Mouse (Mus musculus): Measurements from ENCODE around the gene Dpp6. TPM values are rescaled to one million over a fixed set of nuclear protein-coding genes. Genes with fewer than 3 reads are reported as not detected.

The Dpp6 gene
- polyA plus RNA-seq, 1 experiment, result not detected

DNA sequence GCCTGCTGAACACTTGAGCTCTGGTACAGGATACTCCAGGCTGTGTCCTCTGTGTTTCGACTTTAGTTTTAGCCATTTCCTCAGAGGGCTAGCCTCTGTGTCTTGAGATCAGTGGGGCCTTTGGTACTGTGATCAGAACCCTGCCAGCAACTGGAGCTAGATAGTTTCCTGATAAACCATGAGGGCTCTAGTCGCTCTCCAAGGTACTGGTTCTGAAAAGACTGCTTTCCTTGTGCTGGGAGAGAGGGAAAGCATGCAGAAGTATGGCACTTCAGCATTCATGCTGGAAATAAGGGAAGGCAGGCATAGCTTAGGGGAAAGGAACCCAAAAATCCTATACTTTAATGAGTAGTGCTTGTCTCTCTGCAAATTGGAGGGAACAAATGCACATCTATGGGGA lies 548.9 kb downstream of the Dpp6 start:
- H3K27ac ChIP-seq (replicated peaks; ENCODE audit: low read depth, low read length), result no peak overlapping the region
- H3K4me1 ChIP-seq (ENCODE audit: control insufficient read depth, insufficient read depth, insufficient read length, low read length), result no peaks in the 10 kb centered on the region
- no peak overlapping the region for H3K4me3 ChIP-seq (ENCODE audit: insufficient read depth, low read depth, low read length)

DNA sequence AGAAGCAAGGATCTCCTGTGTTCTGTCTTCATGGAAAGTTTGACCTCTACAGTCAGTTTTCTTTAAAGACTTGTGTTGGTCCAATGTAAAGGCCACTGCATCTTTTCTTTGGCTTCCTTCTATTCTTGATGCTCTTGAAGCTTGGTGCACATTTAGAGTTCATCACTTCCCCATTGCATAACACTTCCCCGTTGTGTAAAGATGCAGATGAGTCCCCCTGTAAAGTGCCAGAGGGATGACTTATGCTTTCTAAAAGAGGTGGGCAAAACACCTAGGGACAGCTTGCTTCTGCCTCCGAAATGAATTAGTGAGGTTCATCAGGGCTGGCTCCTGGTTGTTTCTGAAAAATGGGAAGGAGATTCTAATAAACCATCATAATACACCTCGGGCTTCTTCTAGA lies 553.8 kb downstream of the Dpp6 start:
- Histone ChIP-seq H3K27ac (replicated peaks; ENCODE audit: low read depth, low read length) (no peak overlapping the region), H3K4me1 (ENCODE audit: control insufficient read depth, insufficient read depth, insufficient read length, low read length) (no peaks in the 10 kb centered on the region), H3K4me3 (ENCODE audit: insufficient read depth, low read depth, low read length) (no peak overlapping the region)

DNA sequence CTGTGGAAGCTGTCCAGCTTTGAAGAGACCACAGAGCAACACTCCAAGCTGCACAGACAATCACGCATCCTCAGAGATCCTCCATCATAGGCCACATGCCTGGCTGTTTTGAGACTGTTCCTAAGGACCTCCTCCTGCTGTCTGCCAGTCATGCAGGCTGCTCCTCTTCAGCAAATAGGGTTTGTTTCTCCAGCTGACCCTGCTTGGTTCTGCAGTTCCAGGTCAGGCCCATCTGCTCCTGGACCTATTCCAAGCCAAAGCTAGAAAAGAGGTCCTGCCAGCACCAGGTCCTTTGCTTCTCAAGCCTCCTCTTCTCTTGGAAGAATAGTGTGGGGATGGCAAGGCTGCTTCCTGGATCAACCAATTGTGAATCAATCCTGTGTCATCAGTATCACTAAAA lies 556.9 kb downstream of the Dpp6 start:
- Histone ChIP-seq H3K4me1 (ENCODE audit: control insufficient read depth, insufficient read depth, insufficient read length, low read length) (no peaks in the 10 kb centered on the region), H3K4me3 (ENCODE audit: insufficient read depth, low read depth, low read length) (no peak overlapping the region), H3K27ac (replicated peaks; ENCODE audit: low read depth, low read length) (no peak overlapping the region)

DNA sequence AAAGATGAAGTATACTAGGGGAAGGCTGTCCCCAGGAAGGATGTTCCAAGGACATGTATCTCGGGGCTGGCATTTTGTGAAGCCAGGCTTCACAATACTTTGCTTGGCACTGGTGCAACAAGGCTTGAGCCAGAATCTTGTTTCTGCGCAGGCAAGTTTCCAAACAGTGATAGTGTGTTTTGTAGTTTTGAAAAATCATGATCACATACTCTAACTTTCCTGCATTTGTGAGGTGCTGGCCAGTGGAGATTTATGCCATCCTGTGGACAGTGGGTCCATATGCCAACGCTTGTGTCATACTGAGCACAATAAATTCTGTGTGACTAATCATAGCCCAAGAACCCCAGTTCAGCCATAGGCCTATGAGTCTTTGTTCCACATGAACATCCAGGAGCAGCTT lies 558.8 kb downstream of the Dpp6 start:
- Histone ChIP-seq H3K27ac (replicated peaks; ENCODE audit: low read depth, low read length) (no peak overlapping the region), H3K4me3 (ENCODE audit: insufficient read depth, low read depth, low read length) (no peak overlapping the region), H3K4me1 (ENCODE audit: control insufficient read depth, insufficient read depth, insufficient read length, low read length) (no peaks in the 10 kb centered on the region)

DNA sequence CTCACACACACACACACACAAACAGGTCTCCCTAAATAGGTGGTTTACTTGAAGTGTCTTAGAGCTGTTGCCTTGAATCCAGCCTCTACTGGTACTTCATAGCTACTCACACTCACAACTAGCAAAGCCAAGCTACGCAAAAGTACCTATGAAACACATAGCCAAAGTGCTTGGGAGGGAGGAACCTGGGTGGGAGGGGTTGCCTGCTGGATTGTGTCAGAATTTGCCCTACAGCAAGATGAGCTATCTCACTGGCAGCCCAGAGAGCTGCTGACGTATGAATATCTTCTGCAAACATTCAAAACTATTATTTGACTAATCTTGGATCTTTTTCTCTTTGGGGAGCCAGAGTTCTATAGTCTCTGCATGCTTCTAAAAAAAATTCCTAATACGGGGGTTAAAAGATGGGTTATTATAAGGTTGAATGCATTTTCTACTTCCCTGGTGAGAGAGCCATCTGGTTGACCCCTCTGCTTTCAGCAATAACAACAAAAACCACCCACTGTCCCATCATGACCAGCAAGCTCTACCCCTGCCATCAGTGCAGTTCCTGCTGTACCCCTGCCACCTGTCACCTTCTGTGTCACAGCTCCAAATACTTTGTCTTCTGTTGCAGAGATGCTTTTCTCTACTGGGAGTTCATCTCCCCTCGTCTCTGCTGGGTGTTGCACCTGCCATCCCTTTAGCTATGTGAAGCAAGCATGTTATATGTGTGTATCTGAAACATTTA lies 563.8 kb downstream of the Dpp6 start:
- no peaks in the 10 kb centered on the region for H3K4me1 ChIP-seq (ENCODE audit: control insufficient read depth, insufficient read depth, insufficient read length, low read length)
- no peak overlapping the region for H3K4me3 ChIP-seq (ENCODE audit: insufficient read depth, low read depth, low read length)
- H3K27ac ChIP-seq (replicated peaks; ENCODE audit: low read depth, low read length), result no peak overlapping the region

DNA sequence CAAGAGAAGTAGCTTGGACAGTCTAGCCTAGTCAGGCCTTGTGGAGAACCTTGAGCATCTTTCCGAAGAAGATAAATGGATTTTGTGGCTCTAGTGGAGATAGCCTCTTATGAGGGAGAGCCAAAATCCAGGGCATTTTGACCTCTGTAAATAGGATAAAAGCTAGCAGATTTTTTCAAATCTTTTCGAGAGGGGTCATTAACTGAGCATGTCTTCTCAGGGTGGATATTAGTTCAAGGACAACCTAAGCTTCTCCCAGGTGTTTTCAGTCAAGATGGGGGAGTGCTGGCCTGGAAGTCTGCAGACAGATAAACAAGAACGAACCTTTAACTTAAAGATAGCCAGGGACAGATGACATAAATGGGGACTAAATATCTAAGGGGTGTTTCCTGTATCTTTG lies 581.4 kb downstream of the Dpp6 start:
- no peaks in the 10 kb centered on the region for H3K4me1 ChIP-seq (ENCODE audit: control insufficient read depth, insufficient read depth, insufficient read length, low read length)
- H3K27ac ChIP-seq (replicated peaks; ENCODE audit: low read depth, low read length), result no peak overlapping the region
- H3K4me3 ChIP-seq (ENCODE audit: insufficient read depth, low read depth, low read length), result no peak overlapping the region

DNA sequence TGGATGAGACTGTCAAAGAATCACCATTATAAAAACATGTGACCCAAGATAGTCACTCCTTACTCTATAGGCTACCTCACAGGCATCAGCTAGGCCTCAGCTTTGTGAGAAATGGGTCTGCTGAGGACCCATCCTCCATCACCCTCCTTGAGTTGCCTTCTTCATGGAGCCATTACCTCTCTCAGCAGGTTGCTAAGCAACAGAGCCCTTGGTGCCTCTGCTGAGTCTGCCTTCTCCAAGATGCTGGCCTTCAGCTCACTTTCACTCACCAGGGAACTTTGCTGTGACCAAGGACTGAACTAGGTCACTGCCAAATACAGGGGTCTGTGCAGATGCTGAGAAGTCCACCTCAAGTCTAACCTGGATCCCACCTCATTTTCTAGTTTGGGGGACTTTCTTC lies 582.1 kb downstream of the Dpp6 start:
- H3K4me1 ChIP-seq (ENCODE audit: control insufficient read depth, insufficient read depth, insufficient read length, low read length), result no peaks in the 10 kb centered on the region
- H3K27ac ChIP-seq (replicated peaks; ENCODE audit: low read depth, low read length), result no peak overlapping the region
- no peak overlapping the region for H3K4me3 ChIP-seq (ENCODE audit: insufficient read depth, low read depth, low read length)

DNA sequence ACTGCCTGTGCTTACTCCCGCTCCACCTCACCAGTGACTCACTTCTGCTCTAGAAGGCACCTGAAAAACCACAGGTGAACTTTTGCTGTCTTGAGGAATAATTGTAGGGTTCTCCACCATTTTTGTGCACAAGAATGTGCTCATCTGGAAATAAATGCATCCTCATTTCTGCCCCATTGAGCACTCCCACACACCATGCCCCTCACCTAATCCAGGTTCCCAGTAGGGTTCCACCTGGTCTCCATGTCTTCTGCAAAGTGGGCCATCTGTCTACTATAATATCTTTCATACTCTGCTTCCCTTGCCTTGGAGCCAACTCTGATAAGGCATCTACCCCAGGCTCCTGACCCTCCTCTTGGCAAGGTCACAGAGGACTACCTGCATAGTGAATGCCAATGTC lies 585.6 kb downstream of the Dpp6 start:
- Histone ChIP-seq H3K4me3 (ENCODE audit: insufficient read depth, low read depth, low read length) (no peak overlapping the region), H3K27ac (replicated peaks; ENCODE audit: low read depth, low read length) (no peak overlapping the region), H3K4me1 (ENCODE audit: control insufficient read depth, insufficient read depth, insufficient read length, low read length) (no peaks in the 10 kb centered on the region)

DNA sequence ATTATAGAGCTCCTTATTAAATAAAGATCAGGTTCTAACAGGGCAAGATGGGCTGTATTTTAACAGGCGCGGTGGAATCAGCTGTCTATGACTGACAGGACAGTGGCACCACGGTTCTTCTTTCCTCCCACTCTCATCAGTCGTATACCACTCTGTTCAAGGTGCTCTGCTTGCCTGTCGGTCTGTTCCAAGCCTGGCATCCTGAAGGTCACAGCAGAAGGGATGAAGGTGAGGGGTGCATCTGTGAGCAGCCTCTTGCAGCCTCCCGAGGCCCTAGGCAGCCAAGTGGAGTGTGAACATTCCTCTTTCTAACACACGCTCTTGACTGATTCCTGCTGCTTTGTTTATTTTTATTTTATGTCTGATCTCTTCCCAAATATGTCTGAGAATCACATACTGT lies 591.9 kb downstream of the Dpp6 start:
- Histone ChIP-seq H3K4me1 (ENCODE audit: control insufficient read depth, insufficient read depth, insufficient read length, low read length) (0 out of 2 replicates have a peak, but pooled peaks cover 2% of the 10 kb centered on the region), H3K27ac (replicated peaks; ENCODE audit: low read depth, low read length) (no peak overlapping the region), H3K4me3 (ENCODE audit: insufficient read depth, low read depth, low read length) (no peak overlapping the region)

DNA sequence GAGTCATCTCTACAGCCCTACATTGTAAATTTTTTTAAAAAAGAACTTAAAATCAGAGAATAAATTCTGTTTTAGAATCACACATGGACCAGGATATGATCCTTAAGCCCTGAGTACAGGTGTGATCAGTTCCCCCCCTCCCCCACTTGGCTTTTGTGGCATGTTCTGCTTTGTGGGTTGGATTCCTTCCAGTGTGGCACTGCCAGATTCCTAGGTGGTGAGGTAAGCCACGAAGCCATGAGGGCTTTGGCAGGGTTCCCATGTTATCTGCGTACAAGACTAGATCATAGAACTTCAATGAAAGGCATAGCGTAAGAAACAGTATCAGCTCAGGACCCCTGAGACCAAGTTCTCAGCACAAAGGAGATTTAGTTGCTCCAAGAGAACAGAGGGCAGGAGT lies 596.0 kb downstream of the Dpp6 start:
- no peak overlapping the region for H3K4me3 ChIP-seq (ENCODE audit: insufficient read depth, low read depth, low read length)
- no peak overlapping the region for H3K27ac ChIP-seq (replicated peaks; ENCODE audit: low read depth, low read length)
- H3K4me1 ChIP-seq (ENCODE audit: control insufficient read depth, insufficient read depth, insufficient read length, low read length), result 0 out of 2 replicates have a peak, but pooled peaks cover 2% of the 10 kb centered on the region

DNA sequence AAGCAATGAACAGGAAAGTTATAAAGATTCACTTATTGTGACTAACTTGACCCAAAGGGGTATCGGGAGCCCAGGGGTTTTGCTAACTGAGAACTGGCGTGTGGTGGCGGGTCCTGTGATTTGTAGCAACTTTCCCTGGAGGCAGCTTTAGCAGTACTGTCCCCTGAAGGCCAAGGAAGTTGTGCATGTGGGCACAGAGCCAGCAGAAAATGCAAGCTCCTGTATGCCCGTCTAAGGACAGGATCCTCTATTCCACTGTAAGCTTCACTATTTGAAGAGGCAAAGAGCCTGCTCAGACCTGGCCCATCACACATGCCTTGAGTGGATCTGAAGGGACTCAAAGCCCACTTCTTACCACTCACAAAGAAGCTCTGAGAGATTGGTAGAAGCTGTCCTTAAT lies 598.5 kb downstream of the Dpp6 start:
- H3K4me1 ChIP-seq (ENCODE audit: control insufficient read depth, insufficient read depth, insufficient read length, low read length), result 0 out of 2 replicates have a peak, but pooled peaks cover 2% of the 10 kb centered on the region
- no peak overlapping the region for H3K27ac ChIP-seq (replicated peaks; ENCODE audit: low read depth, low read length)
- H3K4me3 ChIP-seq (ENCODE audit: insufficient read depth, low read depth, low read length), result no peak overlapping the region

DNA sequence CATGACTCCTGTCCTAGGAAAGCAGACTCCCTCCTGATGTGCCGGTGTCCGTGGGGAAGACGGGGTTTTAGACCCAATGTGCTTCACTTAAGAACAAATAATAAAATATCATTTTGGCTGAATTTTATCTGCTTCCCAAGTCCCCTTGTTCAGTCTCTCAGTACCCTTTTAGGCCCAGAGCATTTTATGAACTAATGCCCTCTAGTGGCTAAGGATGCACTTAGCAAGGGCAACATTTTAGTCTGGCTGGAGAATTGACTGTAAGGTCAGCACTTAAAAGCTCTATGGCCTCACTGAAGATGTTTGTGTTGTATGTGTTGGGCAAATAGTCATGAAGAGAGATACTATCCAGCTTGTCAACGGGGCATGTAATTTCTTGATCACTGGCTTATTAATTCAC lies 599.6 kb downstream of the Dpp6 start:
- Histone ChIP-seq H3K4me3 (ENCODE audit: insufficient read depth, low read depth, low read length) (no peak overlapping the region), H3K27ac (replicated peaks; ENCODE audit: low read depth, low read length) (no peak overlapping the region), H3K4me1 (ENCODE audit: control insufficient read depth, insufficient read depth, insufficient read length, low read length) (0 out of 2 replicates have a peak, but pooled peaks cover 2% of the 10 kb centered on the region)

DNA sequence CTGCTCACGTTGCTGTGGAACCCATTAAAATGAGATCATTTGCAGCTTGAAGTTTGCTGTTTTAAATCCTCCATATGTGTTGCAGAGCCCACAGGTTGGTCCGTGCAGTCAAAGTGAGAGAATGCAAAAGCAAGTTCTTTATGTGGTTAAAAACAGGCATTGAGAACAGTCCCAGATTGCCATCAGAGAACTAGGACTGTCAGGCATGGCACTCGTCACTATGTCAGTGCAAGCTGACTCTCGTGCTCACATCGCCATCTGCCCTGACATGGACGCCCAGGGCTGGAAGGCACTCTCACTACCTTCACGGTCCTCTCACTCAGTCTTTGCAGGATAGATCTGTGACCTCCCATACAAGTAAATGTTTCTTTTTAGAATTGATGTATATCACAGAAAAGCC lies 600.4 kb downstream of the Dpp6 start:
- no peak overlapping the region for H3K4me3 ChIP-seq (ENCODE audit: insufficient read depth, low read depth, low read length)
- H3K27ac ChIP-seq (replicated peaks; ENCODE audit: low read depth, low read length), result no peak overlapping the region
- H3K4me1 ChIP-seq (ENCODE audit: control insufficient read depth, insufficient read depth, insufficient read length, low read length), result 0 out of 2 replicates have a peak, but pooled peaks cover 2% of the 10 kb centered on the region

DNA sequence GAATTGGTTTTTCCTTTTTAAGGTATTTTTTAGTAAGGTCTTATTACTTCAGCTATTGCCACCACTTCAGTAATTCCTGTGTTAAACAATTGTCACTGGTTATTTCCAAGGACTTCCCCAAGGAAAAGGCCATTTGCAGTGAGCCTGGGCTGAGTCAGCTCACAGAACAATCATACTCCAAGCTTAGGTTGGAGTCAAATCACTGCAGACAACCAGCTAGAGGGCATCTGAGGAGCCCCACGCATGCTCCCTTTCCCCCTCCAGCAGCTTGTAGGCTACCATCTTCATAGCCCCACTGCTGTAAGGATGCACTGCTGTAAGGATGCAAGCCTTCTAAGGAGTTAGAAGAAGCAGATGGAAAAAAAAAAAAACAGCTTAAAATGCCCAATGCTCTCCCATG lies 601.9 kb downstream of the Dpp6 start:
- Histone ChIP-seq H3K27ac (replicated peaks; ENCODE audit: low read depth, low read length) (no peak overlapping the region), H3K4me1 (ENCODE audit: control insufficient read depth, insufficient read depth, insufficient read length, low read length) (no peaks in the 10 kb centered on the region), H3K4me3 (ENCODE audit: insufficient read depth, low read depth, low read length) (no peak overlapping the region)

DNA sequence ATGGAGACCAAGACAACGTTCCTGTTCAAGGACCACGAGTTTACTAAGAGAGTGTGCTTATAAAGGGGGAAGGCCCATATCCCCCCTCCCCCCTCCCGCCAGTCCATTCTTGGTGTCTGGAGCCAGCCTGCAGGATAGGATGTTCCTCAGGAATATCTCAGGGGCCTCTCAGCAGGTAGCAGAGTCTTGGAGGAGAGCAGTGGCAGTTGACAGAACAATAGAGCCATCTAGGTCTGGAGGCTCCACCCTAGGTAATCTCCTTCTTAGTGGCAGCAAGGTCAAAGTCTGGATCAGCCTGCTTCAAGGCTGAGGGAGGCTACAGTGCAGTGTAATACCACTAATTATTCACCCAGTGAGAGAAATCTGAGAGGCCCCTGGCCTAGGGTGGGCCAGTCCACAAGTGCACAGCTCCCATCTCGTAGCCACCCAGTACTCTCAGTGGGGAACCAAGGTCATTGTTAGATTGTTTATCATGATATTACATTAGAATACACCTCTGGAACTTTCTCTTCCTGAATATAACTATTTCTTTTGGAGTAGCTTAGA lies 604.2 kb downstream of the Dpp6 start:
- no peak overlapping the region for H3K4me3 ChIP-seq (ENCODE audit: insufficient read depth, low read depth, low read length)
- H3K27ac ChIP-seq (replicated peaks; ENCODE audit: low read depth, low read length), result no peak overlapping the region
- no peaks in the 10 kb centered on the region for H3K4me1 ChIP-seq (ENCODE audit: control insufficient read depth, insufficient read depth, insufficient read length, low read length)

DNA sequence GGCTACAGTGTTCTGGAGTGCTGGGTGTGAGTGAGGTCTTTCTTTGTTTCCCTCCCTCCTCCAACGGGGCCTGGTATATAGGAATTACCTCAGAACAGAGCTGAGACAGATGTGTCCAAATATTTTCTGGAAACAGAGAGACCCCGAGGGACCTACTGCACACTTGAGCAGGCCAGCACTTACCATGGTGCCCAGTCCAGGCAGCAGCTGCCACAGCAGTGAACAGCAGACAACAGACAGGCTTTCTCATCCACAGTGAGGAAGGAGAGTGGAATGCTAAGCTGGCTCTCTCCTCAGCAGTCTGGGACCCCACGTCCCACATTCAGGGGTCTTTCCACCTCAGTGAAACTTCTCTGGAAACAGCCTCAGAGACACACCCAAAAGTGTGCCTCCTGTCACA lies 606.8 kb downstream of the Dpp6 start:
- no peak overlapping the region for H3K27ac ChIP-seq (replicated peaks; ENCODE audit: low read depth, low read length)
- no peaks in the 10 kb centered on the region for H3K4me1 ChIP-seq (ENCODE audit: control insufficient read depth, insufficient read depth, insufficient read length, low read length)
- no peak overlapping the region for H3K4me3 ChIP-seq (ENCODE audit: insufficient read depth, low read depth, low read length)
